Mouse (Mus musculus) limb, embryonic 14.5 days (tissue): ENCODE results near the gene Gm4969. TPM values are rescaled to one million over a fixed set of nuclear protein-coding genes. Genes with fewer than 3 reads are reported as not detected.

Source experiments
- ATAC-seq: fragments of 200-750 bp; cut with Nextera tagmentation; 2 replicates; pipeline ENCODE4 v1.8.0; 2017; ENCODE audit warnings: low read depth, moderate number of reproducible peaks, moderate TSS enrichment; ENCODE audit not compliant: low FRiP score
- DNase-seq: peaks from one replicate; pipeline ENCODE4 v3.0.0-alpha.2; 2015; ENCODE audit warnings: low spot score
- H3K27ac ChIP-seq: fragments of 300-500 bp; sonication (generic); replicated peaks from 2 replicates; pipeline ENCODE4 v1.5.1; 2014; ENCODE audit warnings: low read depth, mild to moderate bottlenecking, low read length, moderate library complexity, mixed read lengths
- H3K27me3 ChIP-seq: fragments of 300-500 bp; sonication (generic); 2 replicates; pipeline ENCODE4 v1.6.1; 2014; ENCODE audit warnings: low read length, mixed read lengths; ENCODE audit not compliant: control insufficient read depth, insufficient read depth
- H3K36me3 ChIP-seq: fragments of 300-500 bp; sonication (generic); 2 replicates; pipeline ENCODE4 v1.6.1; 2014; ENCODE audit warnings: mild to moderate bottlenecking, low read length, moderate library complexity, mixed read lengths; ENCODE audit not compliant: control insufficient read depth, insufficient read depth
- H3K4me1 ChIP-seq: fragments of 300-500 bp; sonication (generic); 2 replicates; pipeline ENCODE4 v1.6.1; 2014; ENCODE audit warnings: antibody characterized with exemption, low read length, mixed read lengths; ENCODE audit not compliant: control insufficient read depth, insufficient read depth
- H3K4me2 ChIP-seq: fragments of 300-500 bp; sonication (generic); replicated peaks from 2 replicates; pipeline ENCODE4 v1.6.1; 2014; ENCODE audit warnings: low read depth, mild to moderate bottlenecking, low read length, moderate library complexity; ENCODE audit not compliant: severe bottlenecking
- H3K4me3 ChIP-seq: fragments of 300-500 bp; sonication (generic); replicated peaks from 2 replicates; pipeline ENCODE4 v1.5.1; 2014; ENCODE audit warnings: low read length
- H3K9ac ChIP-seq: fragments of 300-500 bp; sonication (generic); 2 replicates; pipeline ENCODE4 v1.6.1; 2014; ENCODE audit warnings: mild to moderate bottlenecking, low read depth, low read length, moderate library complexity; ENCODE audit not compliant: severe bottlenecking
- H3K9me3 ChIP-seq: fragments of 300-500 bp; sonication (generic); 2 replicates; pipeline ENCODE4 v1.6.1; 2016; ENCODE audit warnings: low read length; ENCODE audit not compliant: control insufficient read depth
- POLR2A ChIP-seq: fragments of 200-500 bp; IDR thresholded peaks from 2 replicates; pipeline ENCODE4 v1.8.0; 2012; ENCODE audit warnings: inconsistent platforms, mild to moderate bottlenecking, moderate library complexity, borderline replicate concordance; ENCODE audit not compliant: insufficient read depth, insufficient read length; ENCODE audit errors: extremely low read depth
- WGBS: fragments of 180-500 bp; shearing (Covaris S2); extraction: QIAGEN DNeasy Blood & Tissue Kit; methylation state at CpG from one replicate; pipeline ENCODE4 v1.1.7; 2014; 5-methylcytosine and 5-hydroxymethylcytosine counted together
- polyA plus RNA-seq, 2 experiments: library from polyadenylated mRNA; depleted of rRNA in 1 of 2; stranded (reverse) in 1 of 2; unstranded in 1 of 2; fragments of >200 nt; fragmentation: Nextera tagmentation in 1 of 2; extraction: Ambion mirVana in 1 of 2; gene quantifications; 2 replicates each; pipeline versions ENCODE4 v1.2.1 to v1.2.3; 2012 to 2014

The Gm4969 gene
- polyA plus RNA-seq, 2 experiments: 2.5 to 7.0 TPM

GRCm38 (mm10) chr7:19065896-19066295, 52.3 kb downstream of the Gm4969 start:
- H3K27ac ChIP-seq: no peak overlapping the region
- H3K4me2 ChIP-seq: peak overlapping the region; percentile 25; the same call in 1 of the 2 replicates
- ATAC-seq: no peak

GRCm38 (mm10) chr7:19057405-19057804, 60.8 kb downstream of the Gm4969 start:
- no peak for TF ChIP-seq POLR2A
- DNase-seq: no peak
- H3K4me3 ChIP-seq: no peak overlapping the region
- no peak overlapping the region for H3K4me2 ChIP-seq
- H3K27ac ChIP-seq: no peak overlapping the region
- H3K9ac ChIP-seq: no peak overlapping the region
- no peaks in the 10 kb centered on the region for H3K9me3 ChIP-seq
- no peaks in the 10 kb centered on the region for H3K4me1 ChIP-seq
- H3K27me3 ChIP-seq: no peaks in the 10 kb centered on the region
- no peak for ATAC-seq
- H3K36me3 ChIP-seq: peaks cover 6% of the 10 kb centered on the region
- WGBS: 88% methylated on average over 10 of the region's 10 CpGs

More at GRCm38 (mm10) chr7:19065896-19066295, 52.3 kb downstream of the Gm4969 start:
- Histone ChIP-seq H3K9me3 (no peaks in the 10 kb centered on the region), H3K36me3 (no peaks in the 10 kb centered on the region), H3K27me3 (peaks cover 31% of the 10 kb centered on the region), H3K9ac (no peak overlapping the region), H3K4me1 (no peaks in the 10 kb centered on the region), H3K4me3 (peak overlapping the region; percentile 14)
- no peak for DNase-seq
- TF ChIP-seq POLR2A: no peak
- 44% methylated on average over 13 of the region's 13 CpGs for WGBS

GRCm38 (mm10) chr7:19055108-19055507, 63.1 kb downstream of the Gm4969 start:
- Histone ChIP-seq H3K4me3 (no peak overlapping the region), H3K27me3 (no peaks in the 10 kb centered on the region), H3K9me3 (no peaks in the 10 kb centered on the region), H3K27ac (no peak overlapping the region), H3K4me2 (no peak overlapping the region), H3K36me3 (peaks cover 29% of the 10 kb centered on the region), H3K4me1 (no peaks in the 10 kb centered on the region), H3K9ac (no peak overlapping the region)
- ATAC-seq: no peak
- 81% methylated on average over 8 of the region's 8 CpGs for WGBS
- DNase-seq: no peak
- TF ChIP-seq POLR2A: no peak

GRCm38 (mm10) chr7:19054777-19055076, 63.4 kb downstream of the Gm4969 start:
- Histone ChIP-seq H3K4me1 (no peaks in the 10 kb centered on the region), H3K4me3 (no peak overlapping the region), H3K27me3 (no peaks in the 10 kb centered on the region), H3K9me3 (no peaks in the 10 kb centered on the region), H3K27ac (no peak overlapping the region), H3K36me3 (peaks cover 33% of the 10 kb centered on the region), H3K4me2 (peak overlapping the region; percentile 34), H3K9ac (0 out of 2 replicates have a peak overlapping the region, but pooled peaks have one; percentile 21)
- ATAC-seq (no peak), DNase-seq (no peak)
- WGBS: 66% methylated on average over 9 of the region's 9 CpGs
- TF ChIP-seq POLR2A: no peak

- Histone ChIP-seq H3K36me3 (peaks cover 38% of the 10 kb centered on the region), H3K27me3 (no peaks in the 10 kb centered on the region), H3K4me3 (no peak within 1 kb of the TSS; the same call in 1 of the 2 replicates), H3K9me3 (no peaks in the 10 kb centered on the region), H3K9ac (peak within 1 kb of the TSS; percentile 21; the same call in 1 of the 2 replicates), H3K27ac (no peak within 1 kb of the TSS), H3K4me2 (peak within 1 kb of the TSS; percentile 34), H3K4me1 (no peaks in the 10 kb centered on the region)
- DNase-seq (peak; percentile 37), ATAC-seq (peak; percentile 80)
- 24% methylated on average over 32 of the region's 33 CpGs for WGBS
- TF ChIP-seq POLR2A: no peak
These were observed 64.0 kb downstream of the Gm4969 start, which contains the start of gene Rsph6a for GRCm38 (mm10) chr7:19054047-19054776. Gene Rsph6a, plus strand, starts transcription at chr7:19054690.
